Mouse (Mus musculus) naive thymus-derived CD4-positive, alpha-beta T cell, adult 5 months (primary cell): ENCODE results near the gene Etd. TPM values are rescaled to one million over a fixed set of nuclear protein-coding genes. Genes with fewer than 3 reads are reported as not detected.

Source experiments
- polyA plus RNA-seq: library from polyadenylated mRNA; unstranded; fragments of 100-300 nt; shearing (Covaris generic); gene quantifications from one replicate; pipeline ENCODE4 v1.2.1, GENCODE M21; 2017

Etd gene
- polyA plus RNA-seq: not detected

DNA sequence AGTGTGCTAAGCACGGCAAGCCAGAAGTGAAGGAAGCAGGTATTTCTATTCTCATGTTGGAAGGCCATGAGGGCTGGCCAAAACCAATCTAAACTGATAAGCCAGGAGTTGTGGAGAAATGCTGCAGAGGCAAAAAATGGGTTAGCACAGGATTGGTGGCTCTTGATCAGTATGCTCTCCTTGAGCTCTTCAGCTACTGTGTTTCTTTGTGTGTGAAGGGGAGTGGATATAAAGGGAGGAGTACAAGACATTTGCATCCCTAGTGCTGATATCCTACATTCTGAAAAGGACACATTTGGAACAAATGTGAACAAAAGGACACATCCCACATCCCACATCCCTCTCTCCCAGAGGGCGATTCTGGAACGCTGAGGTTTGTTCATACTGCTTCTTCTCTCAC lies at the start of gene Etd:
TSS of gene Etd (plus strand) at position 301 of the 400 bp plus-strand sequence.

Other genes with a start within 250 kb of the Etd start
- gene Plac1, start 194.8 kb upstream of the Etd start, polyA plus RNA-seq: not detected
- gene Fam122b, start 165.1 kb upstream of the Etd start, polyA plus RNA-seq: 9.8 TPM
- gene Fam122c, start 161.5 kb upstream of the Etd start, polyA plus RNA-seq: not detected
- 14.4 TPM for gene Mospd1, start 64.4 kb upstream of the Etd start, polyA plus RNA-seq
- gene Rtl8c, start 173.1 kb downstream of the Etd start, polyA plus RNA-seq: 7.7 TPM
- not detected for gene Gm14597, start 174.1 kb downstream of the Etd start, polyA plus RNA-seq
- 15.3 TPM for gene Rtl8a, start 208.8 kb downstream of the Etd start, polyA plus RNA-seq
- 18.5 TPM for gene Rtl8b, start 235.5 kb downstream of the Etd start, polyA plus RNA-seq